Mouse (Mus musculus) MEL (cell line): ENCODE results near the gene Dera. TPM values are rescaled to one million over a fixed set of nuclear protein-coding genes. Genes with fewer than 3 reads are reported as not detected.

ENCODE experiments used
- DNase-seq: peaks from one replicate; pipeline ENCODE4 v3.0.0; 2011; ENCODE audit warnings: low read depth, low spot score
- H3K27ac ChIP-seq: 2 replicates; pipeline ENCODE4 v1.5.1; 2012; ENCODE audit warnings: low read depth, mild to moderate bottlenecking, control low read depth, low read length, moderate library complexity; ENCODE audit not compliant: control insufficient read depth
- H3K27me3 ChIP-seq, 2 experiments: fragments of 150-350 bp in 1 of 2; sonication (generic) in 1 of 2; 2 replicates each; pipeline ENCODE4 v1.6.1; 2012; ENCODE audit warnings: low read length in 2 of 2, mild to moderate bottlenecking in 2 of 2, improper control_type of control experiment in 1 of 2, moderate library complexity in 1 of 2; ENCODE audit not compliant: insufficient read depth in 2 of 2, control insufficient read depth in 1 of 2
- H3K36me3 ChIP-seq, 2 experiments: 2 replicates each; pipeline ENCODE4 v1.6.1; 2012 to 2014; ENCODE audit warnings: low read length in 2 of 2, improper control_type of control experiment in 1 of 2, inconsistent platforms in 1 of 2, mild to moderate bottlenecking in 1 of 2; ENCODE audit not compliant: insufficient read depth in 2 of 2, control insufficient read depth in 1 of 2
- H3K4me1 ChIP-seq, 2 experiments: fragments of 150-350 bp in 1 of 2; sonication (generic) in 1 of 2; 2 replicates each; pipeline ENCODE4 v1.6.1; 2012; ENCODE audit warnings: low read length in 2 of 2, improper control_type of control experiment in 1 of 2, mild to moderate bottlenecking in 1 of 2; ENCODE audit not compliant: insufficient read depth in 2 of 2, control insufficient read depth in 1 of 2
- H3K4me3 ChIP-seq, 2 experiments: fragments of 150-350 bp in 1 of 2; sonication (generic) in 1 of 2; 2 replicates each; pipeline ENCODE4 v1.5.1; 2012; ENCODE audit warnings: low read depth in 2 of 2, low read length in 2 of 2, mild to moderate bottlenecking in 2 of 2, moderate library complexity in 2 of 2, control low read depth in 1 of 2, improper control_type of control experiment in 1 of 2; ENCODE audit not compliant: control insufficient read depth in 1 of 2, insufficient read depth in 1 of 2
- H3K79me2 ChIP-seq: 2 replicates; pipeline ENCODE4 v1.6.1; 2012; ENCODE audit warnings: mild to moderate bottlenecking, low read length, moderate library complexity; ENCODE audit not compliant: control insufficient read depth, poor library complexity, insufficient read depth
- H3K9ac ChIP-seq: 2 replicates; pipeline ENCODE4 v1.6.1; 2012; ENCODE audit warnings: low read depth, mild to moderate bottlenecking, control low read depth, low read length, moderate library complexity; ENCODE audit not compliant: control insufficient read depth, poor library complexity, severe bottlenecking
- H3K9me3 ChIP-seq: fragments of 150-350 bp; sonication (generic); replicated peaks from 2 replicates; pipeline ENCODE4 v1.6.1; 2012; ENCODE audit warnings: mild to moderate bottlenecking, low read length, improper control_type of control experiment, moderate library complexity; ENCODE audit not compliant: insufficient read depth
- BHLHE40 ChIP-seq: IDR thresholded peaks from 2 replicates; pipeline ENCODE4 v1.6.1; 2012; ENCODE audit warnings: low read depth, mild to moderate bottlenecking, inconsistent platforms, low read length, improper control_type of control experiment, borderline replicate concordance
- CHD2 ChIP-seq: IDR thresholded peaks from 2 replicates; pipeline ENCODE4 v1.6.1; 2011; ENCODE audit warnings: low read length, improper control_type of control experiment
- E2F4 ChIP-seq: IDR thresholded peaks from 2 replicates; pipeline ENCODE4 v1.6.1; 2011; ENCODE audit warnings: low read depth, low read length, improper control_type of control experiment, borderline replicate concordance
- ELF1 ChIP-seq: IDR thresholded peaks from 2 replicates; pipeline ENCODE4 v1.6.1; 2014; ENCODE audit warnings: low read depth, mild to moderate bottlenecking, inconsistent platforms, low read length, improper control_type of control experiment, moderate library complexity
- EP300 ChIP-seq, 2 experiments: IDR thresholded peaks; 2 replicates each; pipeline ENCODE4 v1.6.1; 2011; ENCODE audit warnings: improper control_type of control experiment in 2 of 2, low read length in 2 of 2, low read depth in 1 of 2, mild to moderate bottlenecking in 1 of 2
- GABPA ChIP-seq: IDR thresholded peaks from 2 replicates; pipeline ENCODE4 v1.6.1; 2012; ENCODE audit warnings: low read depth, mild to moderate bottlenecking, inconsistent platforms, low read length, improper control_type of control experiment, moderate library complexity
- GATA1 ChIP-seq: IDR thresholded peaks from 2 replicates; pipeline ENCODE4 v1.6.1; 2011; ENCODE audit warnings: low read depth, low read length, improper control_type of control experiment
- KAT2A ChIP-seq: conservative IDR thresholded peaks from 2 replicates; pipeline ENCODE4 v1.6.1; 2012; ENCODE audit warnings: low read depth, low read length, improper control_type of control experiment, inconsistent platforms
- MAFK ChIP-seq: IDR thresholded peaks from 2 replicates; pipeline ENCODE4 v1.6.1; 2011; ENCODE audit warnings: low read depth, mild to moderate bottlenecking, low read length, improper control_type of control experiment, borderline replicate concordance
- MEF2A ChIP-seq: IDR thresholded peaks from 2 replicates; pipeline ENCODE4 v1.6.1; 2014; ENCODE audit warnings: low read depth, mild to moderate bottlenecking, inconsistent platforms, low read length, improper control_type of control experiment; ENCODE audit not compliant: poor library complexity, insufficient replicate concordance, severe bottlenecking; ENCODE audit errors: extremely low read depth
- NELFE ChIP-seq: IDR thresholded peaks from 2 replicates; pipeline ENCODE4 v1.6.1; 2011; ENCODE audit warnings: low read depth, low read length, improper control_type of control experiment
- NRF1 ChIP-seq: IDR thresholded peaks from 2 replicates; pipeline ENCODE4 v1.6.1; 2014; ENCODE audit warnings: low read depth, mild to moderate bottlenecking, inconsistent platforms, low read length, improper control_type of control experiment, moderate library complexity; ENCODE audit not compliant: poor library complexity, insufficient read depth, severe bottlenecking
- POLR2A ChIP-seq, 2 experiments: IDR thresholded peaks; 2 replicates each; pipeline ENCODE4 v1.6.1; 2011 to 2012; ENCODE audit warnings: low read length in 2 of 2, mild to moderate bottlenecking in 2 of 2, control low read depth in 1 of 2, improper control_type of control experiment in 1 of 2, low read depth in 1 of 2, moderate library complexity in 1 of 2; ENCODE audit not compliant: control insufficient read depth in 1 of 2, insufficient read depth in 1 of 2, poor library complexity in 1 of 2
- POLR2AphosphoS2 ChIP-seq: IDR thresholded peaks from 2 replicates; pipeline ENCODE4 v1.6.1; 2011; ENCODE audit warnings: low read length, improper control_type of control experiment
- POLR2AphosphoS5 ChIP-seq: IDR thresholded peaks from 2 replicates; pipeline ENCODE4 v1.6.1; 2012; ENCODE audit warnings: low read depth, borderline replicate concordance, mild to moderate bottlenecking, inconsistent platforms, low read length, moderate library complexity, mixed read lengths
- RAD21 ChIP-seq: IDR thresholded peaks from 2 replicates; pipeline ENCODE4 v1.6.1; 2011; ENCODE audit warnings: mild to moderate bottlenecking, low read depth, low read length, improper control_type of control experiment
- SMC3 ChIP-seq: IDR thresholded peaks from 2 replicates; pipeline ENCODE4 v1.6.1; 2011; ENCODE audit warnings: low read depth, low read length, improper control_type of control experiment
- TCF12 ChIP-seq: IDR thresholded peaks from 2 replicates; pipeline ENCODE4 v1.6.1; 2014; ENCODE audit warnings: low read depth, mild to moderate bottlenecking, inconsistent platforms, low read length, improper control_type of control experiment, moderate library complexity
- USF2 ChIP-seq, 2 experiments: IDR thresholded peaks; 2 replicates each; pipeline ENCODE4 v1.6.1; 2011 to 2012; ENCODE audit warnings: improper control_type of control experiment in 2 of 2, low read length in 2 of 2, borderline replicate concordance in 1 of 2, inconsistent platforms in 1 of 2, low read depth in 1 of 2, mild to moderate bottlenecking in 1 of 2; ENCODE audit not compliant: insufficient read depth in 1 of 2
- ZKSCAN1 ChIP-seq: IDR thresholded peaks from 2 replicates; pipeline ENCODE4 v1.6.1; 2012; ENCODE audit warnings: low read depth, mild to moderate bottlenecking, inconsistent platforms, low read length, improper control_type of control experiment, moderate library complexity
- ZNF384 ChIP-seq: IDR thresholded peaks from 2 replicates; pipeline ENCODE4 v1.6.1; 2012; ENCODE audit warnings: low read depth, mild to moderate bottlenecking, inconsistent platforms, low read length, improper control_type of control experiment
- polyA plus RNA-seq, 2 experiments: library from polyadenylated mRNA; stranded (reverse) in 1 of 2; unstranded in 1 of 2; fragments of >175 nt in 1 of 2; fragments of >200 nt in 1 of 2; gene quantifications; 2 replicates each; pipeline versions ENCODE4 v1.2.1 to v1.2.4; 2012; ENCODE audit warnings: low replicate concordance in 2 of 2, low read depth in 1 of 2; ENCODE audit not compliant: insufficient read length in 2 of 2, insufficient read depth in 1 of 2, missing spikeins in 1 of 2
- total RNA-seq: library from RNA; depleted of rRNA; stranded (reverse); fragments of 300-350 nt; gene quantifications from 2 replicates; pipeline ENCODE4 v1.2.3, GENCODE M21; 2012

Dera gene
- total and polyA plus RNA-seq, 3 experiments = 39.4 to 56.9 TPM; not detected in 1

DNA sequence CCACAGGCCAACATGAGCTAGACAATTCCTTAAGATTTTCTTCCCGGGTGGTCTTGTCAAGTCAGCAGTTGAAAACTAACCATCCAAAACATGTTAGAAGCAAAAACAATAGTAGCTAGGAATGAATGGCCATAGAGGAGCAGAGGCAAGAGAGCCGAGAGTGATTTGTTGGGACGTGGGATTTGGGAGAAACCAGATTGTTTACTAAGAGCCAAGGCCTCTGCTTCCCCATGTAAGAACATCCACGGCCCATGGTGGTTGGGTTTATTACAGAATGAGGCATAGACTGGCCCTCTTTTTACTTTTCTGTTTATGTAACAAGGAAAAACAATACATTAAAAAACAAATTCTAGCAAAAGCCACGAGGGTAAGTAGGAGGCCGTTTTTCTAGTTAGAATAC is 54.4 kb downstream of the Dera start:
- no peak for DNase-seq
- H3K9me3 ChIP-seq = no peaks in the 10 kb centered on the region
- TF ChIP-seq GATA1 (no peak), CHD2 (no peak), USF2 (IDR thresholded peaks at IDR 0.05; ENCODE audit: borderline replicate concordance in 1 of 2, insufficient read depth in 1 of 2, low read depth in 1 of 2, low read length in 2 of 2) (no peak), NRF1 (no peak), MEF2A (no peak), TCF12 (no peak), KAT2A (no peak), GABPA (no peak), EP300 (IDR thresholded peaks at IDR 0.05; ENCODE audit: low read depth in 1 of 2, low read length in 2 of 2) (no peak), BHLHE40 (no peak), SMC3 (no peak), NELFE (no peak), ZKSCAN1 (no peak), ZNF384 (no peak), MAFK (no peak), RAD21 (no peak), POLR2AphosphoS5 (no peak), POLR2A (IDR thresholded peaks at IDR 0.05; ENCODE audit: control insufficient read depth in 1 of 2, insufficient read depth in 1 of 2, low read depth in 1 of 2, low read length in 2 of 2, poor library complexity in 1 of 2) (no peak), POLR2AphosphoS2 (no peak)
- no peak overlapping the region for H3K9ac ChIP-seq
- H3K36me3 ChIP-seq = peaks cover 0 to under 1% of the 10 kb centered on the region in 2 experiments; a peak in 1 of 4 replicates
- H3K27ac ChIP-seq = no peak overlapping the region
- H3K27me3 ChIP-seq = no peaks in the 10 kb centered on the region
- H3K4me3 ChIP-seq = no peak overlapping the region
- H3K4me1 ChIP-seq = peaks cover 0 to 2% of the 10 kb centered on the region in 2 experiments; a peak in 1 of 4 replicates
- H3K79me2 ChIP-seq = no peaks in the 10 kb centered on the region

GRCm38 (mm10) chr6:137810136-137810535 is 55.8 kb downstream of the Dera start:
- Histone ChIP-seq H3K36me3 (peaks cover 0 to 2% of the 10 kb centered on the region in 2 experiments; a peak in 1 of 4 replicates), H3K79me2 (no peaks in the 10 kb centered on the region), H3K9ac (no peak overlapping the region), H3K27me3 (no peaks in the 10 kb centered on the region), H3K27ac (no peak overlapping the region), H3K9me3 (no peaks in the 10 kb centered on the region), H3K4me3 (no peak overlapping the region), H3K4me1 (peaks cover 0 to 2% of the 10 kb centered on the region in 2 experiments; a peak in 1 of 4 replicates)
- no peak for TF ChIP-seq ELF1
- no peak for TF ChIP-seq KAT2A
- no peak for TF ChIP-seq E2F4
- TF ChIP-seq USF2 (IDR thresholded peaks at IDR 0.05; ENCODE audit: borderline replicate concordance in 1 of 2, insufficient read depth in 1 of 2, low read depth in 1 of 2, low read length in 2 of 2) = no peak
- DNase-seq = no peak
